Mouse (Mus musculus): ENCODE data around the gene Ppargc1a. TPM values are rescaled to one million over a fixed set of nuclear protein-coding genes. Genes with fewer than 3 reads are reported as not detected.
A peak's percentile ranks its signal among the peaks of the same experiment; 100 is the strongest.

Ppargc1a gene
- polyA plus RNA-seq (2014; fragmentation: Nextera tagmentation; extraction: Ambion mirVana) = 5.4 and 7.2 TPM in 2 replicates

DNA sequence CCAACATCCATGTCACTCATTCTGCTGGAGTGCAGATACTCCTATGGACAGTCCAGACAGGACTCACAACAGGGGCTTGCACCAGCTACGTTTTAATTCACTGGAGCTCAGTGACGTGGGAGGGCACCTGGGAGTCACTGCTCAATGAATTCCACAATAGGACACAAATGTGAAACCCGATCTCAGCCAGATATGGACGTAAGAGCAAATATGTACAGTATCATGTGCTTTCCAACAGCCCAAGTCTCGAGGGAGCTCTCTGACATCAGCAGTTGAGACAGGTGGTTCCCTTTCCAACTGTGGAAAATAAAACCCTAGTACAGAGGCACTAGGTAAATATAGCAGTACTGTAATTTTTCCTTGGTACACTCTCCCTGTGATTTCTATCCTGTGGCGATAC lies at the start of gene Ppargc1a:
Gene Ppargc1a (minus strand): TSS at position 68 of the 400 bp plus-strand sequence.
- no peak within 1 kb of the TSS for H3K4me3 ChIP-seq (ENCODE audit: low read depth, low read length)
- H3K27ac ChIP-seq (ENCODE audit: low read depth, low read length) = no peak within 1 kb of the TSS
- no peaks in the 10 kb centered on the region for H3K9me3 ChIP-seq (replicated peaks; ENCODE audit: control insufficient read depth, low read length)
- DNase-seq (ENCODE audit: low spot score) (no peak), ATAC-seq (peak; percentile 40; the same call in 1 of the 2 replicates)
- H3K4me2 ChIP-seq (ENCODE audit: low read length) = peak within 1 kb of the TSS; percentile 12; the same call in 1 of the 2 replicates
- H3K36me3 ChIP-seq (ENCODE audit: control insufficient read depth, insufficient read depth, low read length) = no peaks in the 10 kb centered on the region
- H3K27me3 ChIP-seq (replicated peaks; ENCODE audit: control insufficient read depth, insufficient read depth, low read length) = no peaks in the 10 kb centered on the region
- H3K9ac ChIP-seq (ENCODE audit: low read length) = no peak within 1 kb of the TSS
- 60% methylated on average over 6 of the region's 6 CpGs for WGBS
- H3K4me1 ChIP-seq (ENCODE audit: control insufficient read depth, insufficient read depth, low read length) = peaks cover 8% of the 10 kb centered on the region

DNA sequence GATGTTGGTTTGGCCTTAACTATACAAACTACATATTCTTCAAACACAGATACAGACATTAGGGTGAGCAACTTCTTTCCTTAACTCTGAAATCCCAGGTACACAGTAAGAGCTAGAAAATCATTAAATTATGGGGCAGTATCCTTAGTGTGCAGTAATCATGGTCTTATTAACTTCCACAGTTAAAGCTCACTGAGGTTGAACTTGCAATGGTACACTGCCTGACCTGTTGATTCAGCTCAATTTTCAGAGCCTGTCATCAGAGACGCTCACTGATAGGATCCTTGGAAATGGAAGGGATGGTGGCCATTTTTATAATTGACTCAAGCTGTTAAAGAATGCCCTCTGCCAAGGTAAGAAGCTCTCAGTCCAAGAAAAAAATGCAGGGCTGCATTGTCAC lies 49.4 kb upstream of the Ppargc1a start:
- Histone ChIP-seq H3K9ac (ENCODE audit: low read length) (no peak overlapping the region), H3K27ac (ENCODE audit: low read depth, low read length) (no peak overlapping the region), H3K27me3 (replicated peaks; ENCODE audit: control insufficient read depth, insufficient read depth, low read length) (no peaks in the 10 kb centered on the region), H3K9me3 (replicated peaks; ENCODE audit: control insufficient read depth, low read length) (0 out of 2 replicates have a peak, but pooled peaks cover 2% of the 10 kb centered on the region), H3K36me3 (ENCODE audit: control insufficient read depth, insufficient read depth, low read length) (no peaks in the 10 kb centered on the region), H3K4me3 (ENCODE audit: low read depth, low read length) (no peak overlapping the region), H3K4me2 (ENCODE audit: low read length) (no peak overlapping the region), H3K4me1 (ENCODE audit: control insufficient read depth, insufficient read depth, low read length) (no peaks in the 10 kb centered on the region)
- WGBS = 95% methylated on average over 1 of the region's 1 CpGs
- no peak for ATAC-seq
- no peak for DNase-seq (ENCODE audit: low spot score)

DNA sequence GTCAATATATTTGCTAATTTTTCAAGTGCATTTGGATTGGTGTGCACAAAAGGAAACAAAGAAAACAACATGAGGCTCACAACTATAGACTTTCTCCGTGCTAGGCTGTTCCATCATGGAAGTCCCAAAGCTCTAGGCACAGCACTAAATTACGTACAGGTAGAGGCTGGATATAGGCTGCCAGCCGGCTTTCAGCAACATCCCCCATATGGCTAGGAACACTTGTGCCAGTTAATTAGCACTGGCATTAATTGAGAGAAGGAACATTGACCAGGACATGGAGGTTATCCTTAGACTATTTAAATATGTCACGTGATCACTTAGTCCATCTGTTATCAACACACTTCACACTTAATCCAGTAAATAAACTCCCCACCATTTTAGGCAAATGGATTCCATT lies 44.5 kb upstream of the Ppargc1a start:
- Histone ChIP-seq H3K27me3 (replicated peaks; ENCODE audit: control insufficient read depth, insufficient read depth, low read length) (no peaks in the 10 kb centered on the region), H3K27ac (ENCODE audit: low read depth, low read length) (no peak overlapping the region), H3K9me3 (replicated peaks; ENCODE audit: control insufficient read depth, low read length) (no peaks in the 10 kb centered on the region), H3K4me3 (ENCODE audit: low read depth, low read length) (no peak overlapping the region), H3K9ac (ENCODE audit: low read length) (no peak overlapping the region), H3K4me1 (ENCODE audit: control insufficient read depth, insufficient read depth, low read length) (no peaks in the 10 kb centered on the region), H3K36me3 (ENCODE audit: control insufficient read depth, insufficient read depth, low read length) (no peaks in the 10 kb centered on the region), H3K4me2 (ENCODE audit: low read length) (no peak overlapping the region)
- WGBS = 74% methylated on average over 4 of the region's 4 CpGs
- DNase-seq (ENCODE audit: low spot score) = peak; percentile 33
- ATAC-seq = peak; percentile 73

DNA sequence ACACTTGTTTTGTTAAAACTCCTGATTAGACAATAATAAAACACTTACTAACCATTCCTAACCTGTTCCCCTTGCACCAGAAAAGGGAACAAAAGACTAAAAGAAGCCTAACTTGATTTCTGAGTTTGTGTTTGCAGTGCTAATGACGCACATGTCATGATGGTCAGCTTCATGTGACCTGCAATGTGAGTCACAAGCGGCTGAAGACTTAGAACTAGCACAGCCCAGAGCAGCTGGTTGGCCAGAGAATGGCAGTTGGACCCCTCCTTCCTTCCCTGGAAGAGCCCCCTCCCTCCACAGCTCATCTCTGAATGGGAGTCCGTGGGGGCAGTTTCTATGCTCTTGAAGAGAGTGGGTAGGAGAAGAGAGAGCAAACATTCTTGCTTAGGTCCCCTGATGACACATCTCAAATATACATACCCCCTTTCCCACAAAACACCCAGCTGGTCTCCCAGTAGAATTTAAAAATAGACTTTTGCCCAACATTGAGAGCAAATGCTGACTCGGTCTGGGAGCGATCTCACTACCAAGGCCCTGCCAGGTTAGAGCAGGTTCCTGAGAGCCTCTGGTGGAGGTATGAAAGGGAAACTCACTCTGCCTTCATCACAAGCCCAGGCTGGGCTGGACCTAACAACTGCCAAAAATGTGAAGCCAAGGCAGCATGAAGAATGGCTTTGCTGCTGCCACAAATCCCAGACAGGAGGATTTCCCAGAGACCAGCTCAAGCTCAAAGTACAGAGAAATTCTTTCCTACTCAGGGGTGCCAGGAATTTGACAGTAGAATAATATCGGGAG lies 40.4 kb upstream of the Ppargc1a start:
- no peak for ATAC-seq
- 81% methylated on average over 6 of the region's 6 CpGs for WGBS

GRCm38 (mm10) chr5:51599549-51599948 lies 32.0 kb upstream of the Ppargc1a start:
- Histone ChIP-seq H3K9ac (ENCODE audit: low read length) (no peak overlapping the region), H3K4me2 (ENCODE audit: low read length) (no peak overlapping the region), H3K27ac (ENCODE audit: low read depth, low read length) (no peak overlapping the region)

More for the DNA sequence above, 40.4 kb upstream of the Ppargc1a start:
- H3K27ac ChIP-seq (ENCODE audit: low read depth, low read length) = no peak overlapping the region
- H3K4me2 ChIP-seq (ENCODE audit: low read length) = no peak overlapping the region
- DNase-seq (ENCODE audit: low spot score) = no peak
- H3K9me3 ChIP-seq (replicated peaks; ENCODE audit: control insufficient read depth, low read length) = no peaks in the 10 kb centered on the region
- no peaks in the 10 kb centered on the region for H3K27me3 ChIP-seq (replicated peaks; ENCODE audit: control insufficient read depth, insufficient read depth, low read length)
- no peak overlapping the region for H3K9ac ChIP-seq (ENCODE audit: low read length)
- no peaks in the 10 kb centered on the region for H3K4me1 ChIP-seq (ENCODE audit: control insufficient read depth, insufficient read depth, low read length)
- no peaks in the 10 kb centered on the region for H3K36me3 ChIP-seq (ENCODE audit: control insufficient read depth, insufficient read depth, low read length)
- H3K4me3 ChIP-seq (ENCODE audit: low read depth, low read length) = no peak overlapping the region

GRCm38 (mm10) chr5:51595644-51596043 lies 28.1 kb upstream of the Ppargc1a start:
- DNase-seq (ENCODE audit: low spot score) (no peak), ATAC-seq (no peak)
- Histone ChIP-seq H3K27me3 (replicated peaks; ENCODE audit: control insufficient read depth, insufficient read depth, low read length) (no peaks in the 10 kb centered on the region), H3K27ac (ENCODE audit: low read depth, low read length) (no peak overlapping the region), H3K4me3 (ENCODE audit: low read depth, low read length) (no peak overlapping the region), H3K4me1 (ENCODE audit: control insufficient read depth, insufficient read depth, low read length) (no peaks in the 10 kb centered on the region), H3K36me3 (ENCODE audit: control insufficient read depth, insufficient read depth, low read length) (no peaks in the 10 kb centered on the region), H3K9ac (ENCODE audit: low read length) (no peak overlapping the region), H3K4me2 (ENCODE audit: low read length) (no peak overlapping the region), H3K9me3 (replicated peaks; ENCODE audit: control insufficient read depth, low read length) (no peaks in the 10 kb centered on the region)
- 92% methylated on average over 9 of the region's 9 CpGs for whole genome bisulfite sequencing

More at GRCm38 (mm10) chr5:51599549-51599948, 32.0 kb upstream of the Ppargc1a start:
- no peaks in the 10 kb centered on the region for H3K27me3 ChIP-seq (replicated peaks; ENCODE audit: control insufficient read depth, insufficient read depth, low read length)
- H3K9me3 ChIP-seq (replicated peaks; ENCODE audit: control insufficient read depth, low read length) = no peaks in the 10 kb centered on the region
- H3K36me3 ChIP-seq (ENCODE audit: control insufficient read depth, insufficient read depth, low read length) = no peaks in the 10 kb centered on the region
- no peak for DNase-seq (ENCODE audit: low spot score)
- no peaks in the 10 kb centered on the region for H3K4me1 ChIP-seq (ENCODE audit: control insufficient read depth, insufficient read depth, low read length)
- no peak for ATAC-seq
- 89% methylated on average over 6 of the region's 6 CpGs for WGBS
- no peak overlapping the region for H3K4me3 ChIP-seq (ENCODE audit: low read depth, low read length)

DNA sequence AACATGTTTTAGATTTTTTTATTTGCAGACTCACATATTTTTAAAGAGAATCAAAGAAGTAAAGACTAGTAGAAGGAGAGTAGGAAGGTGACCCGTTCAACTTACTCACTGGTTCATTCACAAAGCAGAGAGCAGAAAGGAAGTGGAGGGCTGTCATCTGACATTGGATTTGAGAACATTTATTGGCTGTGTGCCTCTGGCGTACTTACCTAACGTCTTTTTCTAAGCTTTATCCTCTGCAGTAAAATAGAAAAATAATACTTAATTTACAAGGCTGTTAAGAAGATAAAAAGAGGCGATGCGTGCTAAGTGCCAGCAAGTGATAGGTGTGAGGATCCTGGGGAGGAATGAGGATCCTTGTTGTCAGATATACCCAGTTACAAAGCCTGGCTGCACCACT lies 24.7 kb upstream of the Ppargc1a start:
- ATAC-seq (no peak), DNase-seq (ENCODE audit: low spot score) (no peak)
- Histone ChIP-seq H3K9ac (ENCODE audit: low read length) (no peak overlapping the region), H3K4me3 (ENCODE audit: low read depth, low read length) (no peak overlapping the region), H3K27ac (ENCODE audit: low read depth, low read length) (no peak overlapping the region), H3K4me1 (ENCODE audit: control insufficient read depth, insufficient read depth, low read length) (no peaks in the 10 kb centered on the region), H3K27me3 (replicated peaks; ENCODE audit: control insufficient read depth, insufficient read depth, low read length) (no peaks in the 10 kb centered on the region), H3K36me3 (ENCODE audit: control insufficient read depth, insufficient read depth, low read length) (no peaks in the 10 kb centered on the region), H3K4me2 (ENCODE audit: low read length) (no peak overlapping the region), H3K9me3 (replicated peaks; ENCODE audit: control insufficient read depth, low read length) (no peaks in the 10 kb centered on the region)
- 63% methylated on average over 5 of the region's 5 CpGs for WGBS

DNA sequence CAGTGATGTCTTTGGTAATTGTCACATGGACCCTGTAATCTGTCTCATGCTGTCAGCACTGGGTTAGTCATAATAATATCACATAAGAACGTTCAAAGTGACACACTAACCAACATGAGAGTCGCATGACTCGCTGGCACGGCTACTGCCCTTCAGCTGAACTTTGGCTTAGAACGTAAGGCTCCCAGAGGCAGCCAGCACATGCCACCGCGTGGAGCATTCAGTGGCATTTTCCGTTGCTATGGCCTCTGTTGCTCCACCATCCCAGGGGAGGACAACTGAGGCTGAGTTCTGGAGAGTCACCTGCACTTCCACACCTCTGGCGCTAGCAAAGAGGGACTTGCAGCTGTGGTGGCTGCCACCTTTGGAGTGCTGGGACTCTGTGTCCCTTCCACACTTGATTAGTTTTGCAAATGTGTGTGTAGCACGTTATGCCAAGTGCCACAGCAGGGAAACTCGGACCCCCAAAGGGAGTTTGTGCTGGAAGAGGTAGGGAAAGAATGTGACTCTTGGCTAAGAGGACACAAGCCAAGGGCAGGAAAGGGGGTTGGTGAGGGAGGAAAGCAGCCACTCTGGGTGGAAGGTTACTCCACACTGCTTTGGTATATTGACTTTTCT lies 24.1 kb upstream of the Ppargc1a start:
- WGBS = 63% methylated on average over 11 of the region's 11 CpGs
- no peak overlapping the region for H3K27ac ChIP-seq (ENCODE audit: low read depth, low read length)
- no peaks in the 10 kb centered on the region for H3K36me3 ChIP-seq (ENCODE audit: control insufficient read depth, insufficient read depth, low read length)
- H3K9ac ChIP-seq (ENCODE audit: low read length) = no peak overlapping the region
- no peak overlapping the region for H3K4me3 ChIP-seq (ENCODE audit: low read depth, low read length)
- H3K27me3 ChIP-seq (replicated peaks; ENCODE audit: control insufficient read depth, insufficient read depth, low read length) = no peaks in the 10 kb centered on the region
- no peaks in the 10 kb centered on the region for H3K4me1 ChIP-seq (ENCODE audit: control insufficient read depth, insufficient read depth, low read length)
- H3K9me3 ChIP-seq (replicated peaks; ENCODE audit: control insufficient read depth, low read length) = no peaks in the 10 kb centered on the region
- ATAC-seq = no peak
- H3K4me2 ChIP-seq (ENCODE audit: low read length) = no peak overlapping the region
- DNase-seq (ENCODE audit: low spot score) = no peak

DNA sequence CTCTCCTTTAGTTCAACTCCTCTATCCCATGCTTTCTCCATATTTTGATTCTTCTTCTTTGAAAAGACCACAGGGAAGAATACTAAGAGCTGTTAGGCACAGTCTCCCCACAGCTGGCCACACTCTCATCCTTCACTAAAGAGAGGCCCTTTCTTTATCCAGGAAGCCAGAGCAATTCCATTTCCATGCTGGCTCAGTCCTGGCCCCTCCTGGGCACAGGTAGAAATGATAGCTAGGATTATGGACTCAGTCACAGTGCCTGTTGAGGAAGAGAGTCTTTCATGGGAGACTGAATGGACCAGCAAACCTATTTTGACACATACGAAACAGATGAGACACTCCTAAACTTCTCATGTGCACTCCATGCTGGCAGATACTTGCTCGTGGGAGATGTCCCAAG lies 18.7 kb upstream of the Ppargc1a start:
- Histone ChIP-seq H3K4me1 (ENCODE audit: control insufficient read depth, insufficient read depth, low read length) (no peaks in the 10 kb centered on the region), H3K9ac (ENCODE audit: low read length) (no peak overlapping the region), H3K4me2 (ENCODE audit: low read length) (no peak overlapping the region), H3K27ac (ENCODE audit: low read depth, low read length) (no peak overlapping the region), H3K9me3 (replicated peaks; ENCODE audit: control insufficient read depth, low read length) (no peaks in the 10 kb centered on the region), H3K27me3 (replicated peaks; ENCODE audit: control insufficient read depth, insufficient read depth, low read length) (no peaks in the 10 kb centered on the region), H3K36me3 (ENCODE audit: control insufficient read depth, insufficient read depth, low read length) (no peaks in the 10 kb centered on the region), H3K4me3 (ENCODE audit: low read depth, low read length) (no peak overlapping the region)
- 84% methylated on average over 2 of the region's 2 CpGs for WGBS
- no peak for ATAC-seq
- no peak for DNase-seq (ENCODE audit: low spot score)
